Mouse (Mus musculus) erythroblast, embryonic 14.5 days (primary cell): ENCODE measurements at regions not wholly inside any gene's neighbourhood (a gene's known extent, or its start where the extent isn't known, plus 50 kb on each side); places are given as distances from the start of the nearest gene placed in this dataset.

Experiments used
- H3K27me3 ChIP-seq: 2 replicates; pipeline ENCODE4 v1.6.1; 2012; ENCODE audit warnings: inconsistent platforms; ENCODE audit not compliant: control insufficient read depth
- H3K36me3 ChIP-seq: 2 replicates; pipeline ENCODE4 v1.6.1; 2012; ENCODE audit warnings: mild to moderate bottlenecking, inconsistent platforms; ENCODE audit not compliant: control insufficient read depth
- H3K4me1 ChIP-seq: 2 replicates; pipeline ENCODE4 v1.6.1; 2012; ENCODE audit warnings: inconsistent platforms; ENCODE audit not compliant: control insufficient read depth
- H3K4me3 ChIP-seq: replicated peaks from 2 replicates; pipeline ENCODE3; 2012; ENCODE audit warnings: moderate library complexity, mild to moderate bottlenecking, inconsistent platforms
- H3K9me3 ChIP-seq: 2 replicates; pipeline ENCODE4 v1.6.1; 2012; ENCODE audit warnings: low read length, inconsistent platforms, mixed read lengths; ENCODE audit not compliant: control insufficient read depth
- GATA1 ChIP-seq: IDR thresholded peaks from 2 replicates; pipeline ENCODE4 v1.6.1; 2012; ENCODE audit warnings: low read length, inconsistent platforms, mixed read lengths
- TAL1 ChIP-seq: IDR thresholded peaks from 3 replicates; pipeline ENCODE4 v1.6.1; 2012; ENCODE audit warnings: low read length, inconsistent platforms, mixed read lengths

- Histone ChIP-seq H3K9me3 (peaks cover 5% of the 10 kb centered on the region; the same call in 1 of the 2 replicates), H3K36me3 (no peaks in the 10 kb centered on the region), H3K4me1 (no peaks in the 10 kb centered on the region), H3K4me3 (no peak overlapping the region), H3K27me3 (no peaks in the 10 kb centered on the region)
- TF ChIP-seq GATA1, result no peak
- no peak for TF ChIP-seq TAL1
These were observed 226.6 kb upstream of the Zfp637 start for GRCm38 (mm10) chr6:117614386-117614785.

- H3K9me3 ChIP-seq, result peaks cover 2% of the 10 kb centered on the region; the same call in 1 of the 2 replicates
- H3K27me3 ChIP-seq, result no peaks in the 10 kb centered on the region
- no peak overlapping the region for H3K4me3 ChIP-seq
- no peak for TF ChIP-seq GATA1
- no peak for TF ChIP-seq TAL1
- no peaks in the 10 kb centered on the region for H3K4me1 ChIP-seq
- no peaks in the 10 kb centered on the region for H3K36me3 ChIP-seq
These were observed 223.8 kb upstream of the Zfp637 start for GRCm38 (mm10) chr6:117617168-117617567.

GRCm38 (mm10) chr6:117617951-117618350 lies 223.0 kb upstream of the Zfp637 start:
- H3K9me3 ChIP-seq, result no peaks in the 10 kb centered on the region; the same call in 1 of the 2 replicates
- H3K4me3 ChIP-seq, result no peak overlapping the region
- H3K4me1 ChIP-seq, result no peaks in the 10 kb centered on the region
- TF ChIP-seq TAL1, result no peak
- TF ChIP-seq GATA1, result no peak
- H3K36me3 ChIP-seq, result no peaks in the 10 kb centered on the region
- no peaks in the 10 kb centered on the region for H3K27me3 ChIP-seq

- TF ChIP-seq TAL1 (no peak), GATA1 (no peak)
- H3K9me3 ChIP-seq, result peaks cover 3% of the 10 kb centered on the region; the same call in 1 of the 2 replicates
These were observed 221.4 kb upstream of the Zfp637 start for GRCm38 (mm10) chr6:117619606-117620005.

GRCm38 (mm10) chr6:117622446-117622845 lies 218.5 kb upstream of the Zfp637 start:
- Histone ChIP-seq H3K27me3 (no peaks in the 10 kb centered on the region), H3K9me3 (peaks cover 8% of the 10 kb centered on the region; the same call in 1 of the 2 replicates), H3K36me3 (no peaks in the 10 kb centered on the region), H3K4me3 (no peak overlapping the region), H3K4me1 (no peaks in the 10 kb centered on the region)
- TF ChIP-seq TAL1 (no peak), GATA1 (no peak)

More at GRCm38 (mm10) chr6:117619606-117620005, 221.4 kb upstream of the Zfp637 start:
- Histone ChIP-seq H3K27me3 (no peaks in the 10 kb centered on the region), H3K4me1 (no peaks in the 10 kb centered on the region), H3K4me3 (no peak overlapping the region), H3K36me3 (no peaks in the 10 kb centered on the region)

- Histone ChIP-seq H3K9me3 (peaks cover 10% of the 10 kb centered on the region), H3K4me3 (no peak overlapping the region), H3K4me1 (no peaks in the 10 kb centered on the region), H3K27me3 (no peaks in the 10 kb centered on the region), H3K36me3 (no peaks in the 10 kb centered on the region)
- no peak for TF ChIP-seq GATA1
- TF ChIP-seq TAL1, result no peak
These were observed 218.0 kb upstream of the Zfp637 start for GRCm38 (mm10) chr6:117622946-117623345.

GRCm38 (mm10) chr6:117625716-117626115 lies 215.3 kb upstream of the Zfp637 start:
- Histone ChIP-seq H3K4me1 (no peaks in the 10 kb centered on the region), H3K9me3 (peaks cover 22% of the 10 kb centered on the region), H3K27me3 (no peaks in the 10 kb centered on the region), H3K4me3 (no peak overlapping the region), H3K36me3 (no peaks in the 10 kb centered on the region)
- TF ChIP-seq TAL1 (no peak), GATA1 (no peak)

- Histone ChIP-seq H3K36me3 (no peaks in the 10 kb centered on the region), H3K4me3 (no peak overlapping the region), H3K27me3 (no peaks in the 10 kb centered on the region), H3K4me1 (no peaks in the 10 kb centered on the region), H3K9me3 (peaks cover 31% of the 10 kb centered on the region)
- TF ChIP-seq GATA1 (no peak), TAL1 (no peak)
These were observed 213.5 kb upstream of the Zfp637 start for GRCm38 (mm10) chr6:117627461-117627860.

GRCm38 (mm10) chr6:117646628-117647027 lies 194.4 kb upstream of the Zfp637 start:
- Histone ChIP-seq H3K9me3 (peaks cover 8% of the 10 kb centered on the region), H3K36me3 (no peaks in the 10 kb centered on the region), H3K27me3 (no peaks in the 10 kb centered on the region), H3K4me3 (no peak overlapping the region), H3K4me1 (no peaks in the 10 kb centered on the region)
- no peak for TF ChIP-seq GATA1
- TF ChIP-seq TAL1, result no peak

- Histone ChIP-seq H3K4me3 (no peak overlapping the region), H3K9me3 (peaks cover 5% of the 10 kb centered on the region), H3K4me1 (no peaks in the 10 kb centered on the region), H3K36me3 (no peaks in the 10 kb centered on the region), H3K27me3 (no peaks in the 10 kb centered on the region)
- TF ChIP-seq TAL1, result no peak
These were observed 190.4 kb upstream of the Zfp637 start for GRCm38 (mm10) chr6:117650541-117650940.
